Mouse (Mus musculus) intestine, embryonic 15.5 days (tissue): ENCODE data around the gene Ajuba. TPM values are rescaled to one million over a fixed set of nuclear protein-coding genes. Genes with fewer than 3 reads are reported as not detected.

Experiments
- ATAC-seq: fragments of 200-750 bp; cut with Nextera tagmentation; 2 replicates; pipeline ENCODE4 v1.8.0; 2017; ENCODE audit warnings: moderate TSS enrichment, moderate library complexity
- H3K27ac ChIP-seq: fragments of 300-500 bp; sonication (generic); 2 replicates; pipeline ENCODE4 v1.5.1; 2015; ENCODE audit warnings: mild to moderate bottlenecking, inconsistent platforms
- H3K27me3 ChIP-seq: fragments of 300-500 bp; sonication (generic); replicated peaks from 2 replicates; pipeline ENCODE4 v1.6.1; 2015; ENCODE audit warnings: inconsistent platforms
- H3K36me3 ChIP-seq: fragments of 300-500 bp; sonication (generic); 2 replicates; pipeline ENCODE4 v1.6.1; 2015; ENCODE audit warnings: inconsistent platforms
- H3K4me1 ChIP-seq: fragments of 300-500 bp; sonication (generic); replicated peaks from 2 replicates; pipeline ENCODE4 v1.6.1; 2015; ENCODE audit warnings: inconsistent platforms
- H3K4me2 ChIP-seq: fragments of 300-500 bp; sonication (generic); replicated peaks from 2 replicates; pipeline ENCODE4 v1.6.1; 2015; ENCODE audit warnings: mild to moderate bottlenecking, inconsistent platforms
- H3K4me3 ChIP-seq: fragments of 300-500 bp; sonication (generic); replicated peaks from 2 replicates; pipeline ENCODE4 v1.5.1; 2015; ENCODE audit warnings: inconsistent platforms
- H3K9ac ChIP-seq: fragments of 300-500 bp; sonication (generic); 2 replicates; pipeline ENCODE4 v1.6.1; 2015; ENCODE audit warnings: inconsistent platforms
- H3K9me3 ChIP-seq: fragments of 300-500 bp; sonication (generic); 2 replicates; pipeline ENCODE4 v1.6.1; 2016; ENCODE audit warnings: inconsistent platforms
- WGBS: fragments of 180-500 bp; shearing (Covaris S2); methylation state at CpG from one replicate; pipeline ENCODE4 v1.1.7; 2015; 5-methylcytosine and 5-hydroxymethylcytosine counted together
- microRNA counts: library from miRNA; unstranded; fragments of <30 nt; microRNA quantifications from one replicate; lab custom pipeline; 2016
- polyA plus RNA-seq: library from polyadenylated mRNA; unstranded; fragments of >200 nt; fragmentation: Nextera tagmentation; extraction: Ambion mirVana; gene quantifications from 2 replicates; pipeline ENCODE4 v1.2.1, GENCODE M21; 2015

Gene Ajuba
- polyA plus RNA-seq, 1 experiment from 2014 or later: 18.2 TPM

DNA sequence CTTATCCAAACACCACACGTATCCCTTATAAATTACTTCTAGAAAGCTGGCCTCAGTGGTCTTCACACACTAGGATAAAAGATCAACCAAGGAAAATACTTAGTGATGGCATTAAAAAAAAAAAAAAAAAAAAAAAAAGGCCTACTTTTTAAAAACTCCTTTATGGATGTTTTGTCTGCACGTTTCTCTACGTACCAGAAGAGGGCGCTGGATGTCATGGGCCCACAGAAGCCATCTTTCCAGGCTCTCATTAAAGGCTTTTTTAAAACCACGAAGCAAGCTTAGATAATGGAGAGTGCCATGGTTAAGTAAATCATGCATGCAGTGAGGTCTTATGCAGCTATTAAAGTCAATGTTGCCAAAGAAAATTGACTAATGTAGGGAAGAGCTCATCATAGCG lies 53.8 kb downstream of the Ajuba start:
- no peak overlapping the region for H3K4me3 ChIP-seq
- no peak overlapping the region for H3K27ac ChIP-seq
- WGBS: 31% methylated on average over 6 of the region's 6 CpGs
- H3K9me3 ChIP-seq: no peaks in the 10 kb centered on the region
- peaks cover 9% of the 10 kb centered on the region for H3K4me1 ChIP-seq
- H3K4me2 ChIP-seq: no peak overlapping the region
- ATAC-seq: no peak
- H3K36me3 ChIP-seq: no peaks in the 10 kb centered on the region
- no peak overlapping the region for H3K9ac ChIP-seq
- H3K27me3 ChIP-seq: no peaks in the 10 kb centered on the region

MicroRNAs encoded within 50 kb of the gene (microRNA counts, 519-probe panel; counts per million panel counts)
- 97.1 counts per million, percentile 29 among the panel's probes with 10 or more counts for microRNA mmu-miR-686 (lab: Ali Mortazavi, UCI)

Other genes with a start within 250 kb of the Ajuba start
- gene Oxa1l, start 216.7 kb downstream of the Ajuba start, polyA plus RNA-seq: 41.7 and 48.8 TPM in 2 replicates
- gene Slc7a7, start 159.8 kb downstream of the Ajuba start, polyA plus RNA-seq: 51.0 and 56.3 TPM in 2 replicates
- gene Mrpl52, start 150.6 kb downstream of the Ajuba start, polyA plus RNA-seq: 270 and 308 TPM in 2 replicates
- 110 and 112 TPM in 2 replicates for gene Mmp14, start 145.9 kb downstream of the Ajuba start, polyA plus RNA-seq
- 57.2 and 60.6 TPM in 2 replicates for gene Lrp10, start 113.4 kb downstream of the Ajuba start, polyA plus RNA-seq
- gene Rem2, start 101.5 kb downstream of the Ajuba start, polyA plus RNA-seq: 1.6 and 1.9 TPM in 2 replicates
- gene Prmt5, start 60.0 kb downstream of the Ajuba start, polyA plus RNA-seq: 78.0 and 80.0 TPM in 2 replicates
- 53.9 and 57.2 TPM in 2 replicates for gene Haus4, start 22.9 kb downstream of the Ajuba start, polyA plus RNA-seq
- 6.0 and 8.2 TPM in 2 replicates for gene 4931414P19Rik, start 28.4 kb upstream of the Ajuba start, polyA plus RNA-seq
- 360 and 408 TPM in 2 replicates for gene Psmb5, start 40.5 kb upstream of the Ajuba start, polyA plus RNA-seq
- not detected in 2 replicates for gene Psmb11, start 43.9 kb upstream of the Ajuba start, polyA plus RNA-seq
- not detected in 2 replicates for gene Gm17606, start 63.4 kb upstream of the Ajuba start, polyA plus RNA-seq
- 2.8 and 3.0 TPM in 2 replicates for gene Cdh24, start 63.8 kb upstream of the Ajuba start, polyA plus RNA-seq
- 83.7 and 84.8 TPM in 2 replicates for gene 1700123O20Rik, start 108.7 kb upstream of the Ajuba start, polyA plus RNA-seq
- 105 and 107 TPM in 2 replicates for gene Acin1, start 109.4 kb upstream of the Ajuba start, polyA plus RNA-seq
- gene Gm29776, start 121.3 kb upstream of the Ajuba start, polyA plus RNA-seq: 0.11 and 0.15 TPM in 2 replicates
- 0.19 and 0.21 TPM in 2 replicates for gene Cebpe, start 134.6 kb upstream of the Ajuba start, polyA plus RNA-seq
- 30.9 and 33.0 TPM in 2 replicates for gene Slc7a8, start 204.4 kb upstream of the Ajuba start, polyA plus RNA-seq
- not detected in 2 replicates for gene Rnf212b, start 236.6 kb upstream of the Ajuba start, polyA plus RNA-seq